Mouse (Mus musculus) C2C12 (cell line): ENCODE data around the gene Palm2.

Experiments used
- CEBPB ChIP-seq: IDR thresholded peaks from one replicate; pipeline ENCODE4 v1.6.1; 2011; ENCODE audit warnings: low read depth, mild to moderate bottlenecking, control low read depth, moderate library complexity
- CTCF ChIP-seq: IDR thresholded peaks from one replicate; pipeline ENCODE4 v1.5.1; 2011; ENCODE audit not compliant: control insufficient read depth, insufficient read depth, insufficient read length
- MAX ChIP-seq: IDR thresholded peaks from one replicate; pipeline ENCODE4 v1.6.1; 2011; ENCODE audit warnings: mild to moderate bottlenecking, control low read depth
- USF1 ChIP-seq: IDR thresholded peaks from one replicate; pipeline ENCODE4 v1.6.1; 2011; ENCODE audit warnings: low read depth, mild to moderate bottlenecking, control low read depth, moderate library complexity

- TF ChIP-seq CTCF (no peak), MAX (no peak), USF1 (no peak), CEBPB (no peak)
Observed at GRCm38 (mm10) chr4:57682341-57682740, 248.3 kb downstream of the Palm2 start.
